Mouse (Mus musculus): ENCODE results near the gene Gm11549. TPM values are rescaled to one million over a fixed set of nuclear protein-coding genes. Genes with fewer than 3 reads are reported as not detected.
A peak's percentile ranks its signal among the peaks of the same experiment; 100 is the strongest.

Gene Gm11549
- total and polyA plus RNA-seq, 3 experiments, result not detected

- no peaks in the 10 kb centered on the region for H3K36me3 ChIP-seq (replicated peaks in 1 of 2; ENCODE audit: control insufficient read depth in 1 of 2, insufficient read depth in 1 of 2, low read length in 1 of 2)
- H3K27ac ChIP-seq (ENCODE audit: insufficient read depth, low read depth), result no peak overlapping the region
- TF ChIP-seq CTCF (conservative IDR thresholded peaks at IDR 0.05 in 1 of 2, IDR thresholded peaks at IDR 0.05 in 1 of 2; ENCODE audit: low read depth in 2 of 2, low read length in 2 of 2) (no peak), TBP (conservative IDR thresholded peaks at IDR 0.05; ENCODE audit: low read depth, low read length) (no peak), MAZ (IDR thresholded peaks at IDR 0.05; ENCODE audit: low read depth, low read length) (no peak), BHLHE40 (IDR thresholded peaks at IDR 0.05; ENCODE audit: low read depth, low read length) (no peak), RAD21 (IDR thresholded peaks at IDR 0.05; ENCODE audit: low read depth, low read length) (no peak), ZMIZ1 (IDR thresholded peaks at IDR 0.05; ENCODE audit: low read depth, low read length) (no peak), KAT2A (IDR thresholded peaks at IDR 0.05; ENCODE audit: insufficient replicate concordance, low read length) (no peak), IRF4 (IDR thresholded peaks at IDR 0.05; ENCODE audit: low read depth, low read length) (0 out of 2 replicates have a peak, but pooled peaks have one; percentile 17)
- peak overlapping the region; percentile 49 for H3K9ac ChIP-seq (ENCODE audit: insufficient read depth, low read depth)
- H3K4me2 ChIP-seq (ENCODE audit: insufficient read depth, low read depth, poor library complexity, severe bottlenecking), result peak overlapping the region; percentile 72
- H3K4me3 ChIP-seq (replicated peaks in 1 of 3; ENCODE audit: low read depth in 2 of 3, low read length in 2 of 3, poor library complexity in 1 of 3), result peak overlapping the region; percentile 60 to 93 (median 72)
- H3K27me3 ChIP-seq (replicated peaks), result no peaks in the 10 kb centered on the region
- peaks cover 5 to 27% of the 10 kb centered on the region in 2 experiments; a peak in 3 of 4 replicates for H3K4me1 ChIP-seq (ENCODE audit: control insufficient read depth in 1 of 2, insufficient read depth in 2 of 2)
- dilution Hi-C loops (cut with MboI; ENCODE audit: extremely low pct_ligation_motif_present, extremely low pct_unique_long_range_greater_than_20kb, low sequenced_read_pairs), result no loop called here
- in situ Hi-C loops (cut with MboI; ENCODE audit: low pct_ligation_motif_present, low pct_unique_long_range_greater_than_20kb, low sequenced_read_pairs), result no loop called here
- no peaks in the 10 kb centered on the region for H3K9me3 ChIP-seq (replicated peaks; ENCODE audit: low read length)
- no peak for DNase-seq (ENCODE audit: extremely low read depth)
- H3K79me2 ChIP-seq (replicated peaks; ENCODE audit: control insufficient read depth, extremely low read depth, insufficient read depth, poor library complexity, severe bottlenecking), result no peaks in the 10 kb centered on the region
Measured at GRCm38 (mm10) chr3:36476261-36477155, 45.1 kb downstream of the Gm11549 start.

- DNase-seq (ENCODE audit: extremely low read depth), result peak; percentile 99
- dilution Hi-C loops (cut with MboI; ENCODE audit: extremely low pct_ligation_motif_present, extremely low pct_unique_long_range_greater_than_20kb, low sequenced_read_pairs), result no loop called here
- H3K4me2 ChIP-seq (ENCODE audit: insufficient read depth, low read depth, poor library complexity, severe bottlenecking), result peak within 1 kb of the TSS; percentile 72
Measured at GRCm38 (mm10) chr3:36475532-36476087, 46.0 kb downstream of the Gm11549 start, which contains the start of the genes Anxa5 and 1810062G17Rik. Gene Anxa5 (minus strand): TSS chr3:36475894. Gene 1810062G17Rik (plus strand): TSS chr3:36475937.

More at GRCm38 (mm10) chr3:36475532-36476087, 46.0 kb downstream of the Gm11549 start, which contains the start of the genes Anxa5 and 1810062G17Rik:
- Histone ChIP-seq H3K27me3 (replicated peaks) (no peaks in the 10 kb centered on the region), H3K36me3 (replicated peaks in 1 of 2; ENCODE audit: control insufficient read depth in 1 of 2, insufficient read depth in 1 of 2, low read length in 1 of 2) (peaks cover 0 to 2% of the 10 kb centered on the region in 2 experiments), H3K9me3 (replicated peaks; ENCODE audit: low read length) (no peaks in the 10 kb centered on the region), H3K9ac (ENCODE audit: insufficient read depth, low read depth) (peak within 1 kb of the TSS; percentile 49), H3K27ac (ENCODE audit: insufficient read depth, low read depth) (peak within 1 kb of the TSS; percentile 54), H3K4me1 (ENCODE audit: control insufficient read depth in 1 of 2, insufficient read depth in 2 of 2) (peaks cover 5 to 19% of the 10 kb centered on the region in 2 experiments; a peak in 3 of 4 replicates), H3K79me2 (replicated peaks; ENCODE audit: control insufficient read depth, extremely low read depth, insufficient read depth, poor library complexity, severe bottlenecking) (no peaks in the 10 kb centered on the region), H3K4me3 (replicated peaks in 1 of 3; ENCODE audit: low read depth in 2 of 3, low read length in 2 of 3, poor library complexity in 1 of 3) (peak within 1 kb of the TSS; percentile 60 to 93 (median 72))
- TF ChIP-seq MAX (IDR thresholded peaks at IDR 0.05; ENCODE audit: low read length), result peak; percentile 32; the same call in 1 of the 2 replicates
- peak; percentile 100 for TF ChIP-seq NRF1 (IDR thresholded peaks at IDR 0.05; ENCODE audit: low read depth, low read length)
- peak; percentile 67; the same call in 1 of the 2 replicates for TF ChIP-seq NELFE (IDR thresholded peaks at IDR 0.05; ENCODE audit: low read depth, low read length)
- peak; percentile 23; the same call in 1 of the 2 replicates for TF ChIP-seq TBP (conservative IDR thresholded peaks at IDR 0.05; ENCODE audit: low read depth, low read length)
- TF ChIP-seq POLR2A (IDR thresholded peaks at IDR 0.05; ENCODE audit: low read depth, low read length), result peak; percentile 85
- TF ChIP-seq SMC3 (IDR thresholded peaks at IDR 0.05; ENCODE audit: low read depth, low read length), result peak; percentile 24; the same call in 1 of the 2 replicates
- peak in 1 of 2 experiments; percentile 66; a peak in 2 of 4 replicates for TF ChIP-seq CTCF (conservative IDR thresholded peaks at IDR 0.05 in 1 of 2, IDR thresholded peaks at IDR 0.05 in 1 of 2; ENCODE audit: low read depth in 2 of 2, low read length in 2 of 2)
- TF ChIP-seq GABPA (IDR thresholded peaks at IDR 0.05; ENCODE audit: insufficient replicate concordance, low read depth, low read length), result no peak
- peak; percentile 50 for TF ChIP-seq RAD21 (IDR thresholded peaks at IDR 0.05; ENCODE audit: low read depth, low read length)
- TF ChIP-seq JUND (conservative IDR thresholded peaks at IDR 0.05; ENCODE audit: low read depth, low read length), result no peak
- TF ChIP-seq TCF12 (IDR thresholded peaks at IDR 0.05; ENCODE audit: low read depth, low read length), result peak; percentile 70
- no peak for TF ChIP-seq USF1 (IDR thresholded peaks at IDR 0.05; ENCODE audit: low read depth, low read length)
- TF ChIP-seq MAFK (IDR thresholded peaks at IDR 0.05; ENCODE audit: insufficient replicate concordance, low read length), result no peak
- TF ChIP-seq UBTF (IDR thresholded peaks at IDR 0.05; ENCODE audit: low read depth, low read length), result no peak
- TF ChIP-seq ZMIZ1 (IDR thresholded peaks at IDR 0.05; ENCODE audit: low read depth, low read length), result peak; percentile 38; the same call in 1 of the 2 replicates
- TF ChIP-seq ZNF384 (IDR thresholded peaks at IDR 0.05; ENCODE audit: low read depth, low read length), result no peak
- no peak; the same call in 1 of the 2 replicates for TF ChIP-seq POLR2AphosphoS2 (IDR thresholded peaks at IDR 0.05; ENCODE audit: low read depth, low read length)
- peak; percentile 16; the same call in 1 of the 2 replicates for TF ChIP-seq IRF4 (IDR thresholded peaks at IDR 0.05; ENCODE audit: low read depth, low read length)
- peak; percentile 28; the same call in 1 of the 2 replicates for TF ChIP-seq MAZ (IDR thresholded peaks at IDR 0.05; ENCODE audit: low read depth, low read length)
- TF ChIP-seq ZC3H11A (IDR thresholded peaks at IDR 0.05; ENCODE audit: low read depth, low read length), result no peak
- TF ChIP-seq MXI1 (IDR thresholded peaks at IDR 0.05; ENCODE audit: low read depth, low read length), result peak; percentile 75; the same call in 1 of the 2 replicates
- in situ Hi-C loops (cut with MboI; ENCODE audit: low pct_ligation_motif_present, low pct_unique_long_range_greater_than_20kb, low sequenced_read_pairs), result no loop called here

All from CH12.LX (cell line).